Comparison of ENCODE assay signal across 8 mouse cellular contexts in genomic region chr13:97390449-97390930, GRCm38 (mm10).
DNase-seq lines count a peak whose midpoint lies in the region; ATAC-seq and TF ChIP-seq lines count a peak whose summit lies in the region.

No protein-coding gene starts in this region.

- DNase-seq in kidney, adult 9 months, result peak; percentile 5
- no peak for DNase-seq in kidney, adult 11 months
- peak; percentile 84 for DNase-seq in forebrain, postnatal 0 days
- DNase-seq in left cerebral cortex, postnatal 25 days (ENCODE audit: low spot score in 2 of 2), result peak; percentile 71 to 94
- DNase-seq in urinary bladder, postnatal 10 days (ENCODE audit: low spot score), result no peak
- no peak for DNase-seq in spleen, postnatal 4 days (ENCODE audit: low spot score in 2 of 2)

- H3K4me1 ChIP-seq in forebrain, postnatal 0 days (ENCODE audit: insufficient read depth), result no peaks in the 10 kb centered on the region
- peaks cover 15% of the 10 kb centered on the region for H3K4me1 ChIP-seq in hindbrain, embryonic 13.5 days (replicated peaks)
- peaks cover 6% of the 10 kb centered on the region for H3K4me1 ChIP-seq in neural tube, embryonic 15.5 days

- no peak overlapping the region; the same call in 1 of the 2 replicates for H3K27ac ChIP-seq in forebrain, postnatal 0 days (ENCODE audit: low read depth, low read length)
- no peak overlapping the region for H3K27ac ChIP-seq in hindbrain, embryonic 13.5 days
- H3K27ac ChIP-seq in neural tube, embryonic 15.5 days (replicated peaks), result no peak overlapping the region; the same call in 1 of the 2 replicates

- no peaks in the 10 kb centered on the region for H3K27me3 ChIP-seq in forebrain, postnatal 0 days (ENCODE audit: insufficient read depth, low read length)
- H3K27me3 ChIP-seq in hindbrain, embryonic 13.5 days, result no peaks in the 10 kb centered on the region
- no peaks in the 10 kb centered on the region for H3K27me3 ChIP-seq in neural tube, embryonic 15.5 days (replicated peaks)

- ATAC-seq in forebrain, postnatal 0 days, result peak; percentile 87
- peak; percentile 75; the same call in 1 of the 2 replicates for ATAC-seq in hindbrain, embryonic 13.5 days (ENCODE audit: low FRiP score)
- peak; percentile 75 for ATAC-seq in neural tube, embryonic 15.5 days (ENCODE audit: low FRiP score)

- WGBS in forebrain, postnatal 0 days, result 6% methylated on average over 11 of the region's 11 CpGs
- 19% methylated on average over 11 of the region's 11 CpGs for WGBS in hindbrain, embryonic 13.5 days
- WGBS in neural tube, embryonic 15.5 days, result 15% methylated on average over 11 of the region's 11 CpGs

- H3K36me3 ChIP-seq in forebrain, postnatal 0 days (ENCODE audit: insufficient read depth), result no peaks in the 10 kb centered on the region
- no peaks in the 10 kb centered on the region for H3K36me3 ChIP-seq in hindbrain, embryonic 13.5 days
- no peaks in the 10 kb centered on the region for H3K36me3 ChIP-seq in neural tube, embryonic 15.5 days

- H3K4me2 ChIP-seq in forebrain, postnatal 0 days (ENCODE audit: low read depth), result peak overlapping the region; percentile 34
- H3K4me2 ChIP-seq in hindbrain, embryonic 13.5 days, result peak overlapping the region; percentile 25
- H3K4me2 ChIP-seq in neural tube, embryonic 15.5 days, result peak overlapping the region; percentile 49

- no peak overlapping the region for H3K9ac ChIP-seq in forebrain, postnatal 0 days
- H3K9ac ChIP-seq in hindbrain, embryonic 13.5 days, result no peak overlapping the region
- H3K9ac ChIP-seq in neural tube, embryonic 15.5 days (replicated peaks), result no peak overlapping the region; the same call in 1 of the 2 replicates

- intact Hi-C loops in left cerebral cortex, postnatal 25 days (cut with DNase I), result loop anchor here (5.0 to 10.0 kb wide), 5 partner anchors 37 to 524 kb away; no protein-coding TSS in a partner anchor

- no peak for TF ChIP-seq CTCF in forebrain, postnatal 0 days (IDR thresholded peaks at IDR 0.05; ENCODE audit: low read depth)

- no peaks in the 10 kb centered on the region for H3K9me3 ChIP-seq in forebrain, postnatal 0 days (ENCODE audit: low read length)
- no peaks in the 10 kb centered on the region for H3K9me3 ChIP-seq in hindbrain, embryonic 13.5 days
- no peaks in the 10 kb centered on the region for H3K9me3 ChIP-seq in neural tube, embryonic 15.5 days (replicated peaks)

- H3K4me3 ChIP-seq in forebrain, postnatal 0 days (ENCODE audit: low read depth, low read length), result no peak overlapping the region
- no peak overlapping the region for H3K4me3 ChIP-seq in hindbrain, embryonic 13.5 days
- peak overlapping the region; percentile 9 for H3K4me3 ChIP-seq in neural tube, embryonic 15.5 days (replicated peaks)

Comparison
In these comparisons a context has a peak if more than half of its experiments do, and no peak if none do; other contexts are left out.
1. DNase-seq: peak in kidney, adult 9 months (single experiment), forebrain, postnatal 0 days (single experiment) and left cerebral cortex, postnatal 25 days (2 of 2); none in kidney, adult 11 months (single experiment), urinary bladder, postnatal 10 days (single experiment) and spleen, postnatal 4 days (0 of 2).
2. Peak in every context shown above with its lines, with median percentiles within 50 percentile points of each other: ATAC-seq and H3K4me2 ChIP-seq.